Mouse (Mus musculus) liver, postnatal 0 days (tissue): ENCODE results near the gene Ppp3r1.

Experiments
- CTCF ChIP-seq: sonication (generic); IDR thresholded peaks from 2 replicates; pipeline ENCODE4 v1.5.1; 2016; ENCODE audit warnings: antibody characterized with exemption, low read depth
- EP300 ChIP-seq: IDR thresholded peaks from 2 replicates; pipeline ENCODE4 v1.6.1; 2016; ENCODE audit warnings: antibody characterized with exemption, low read depth, mild to moderate bottlenecking

DNA sequence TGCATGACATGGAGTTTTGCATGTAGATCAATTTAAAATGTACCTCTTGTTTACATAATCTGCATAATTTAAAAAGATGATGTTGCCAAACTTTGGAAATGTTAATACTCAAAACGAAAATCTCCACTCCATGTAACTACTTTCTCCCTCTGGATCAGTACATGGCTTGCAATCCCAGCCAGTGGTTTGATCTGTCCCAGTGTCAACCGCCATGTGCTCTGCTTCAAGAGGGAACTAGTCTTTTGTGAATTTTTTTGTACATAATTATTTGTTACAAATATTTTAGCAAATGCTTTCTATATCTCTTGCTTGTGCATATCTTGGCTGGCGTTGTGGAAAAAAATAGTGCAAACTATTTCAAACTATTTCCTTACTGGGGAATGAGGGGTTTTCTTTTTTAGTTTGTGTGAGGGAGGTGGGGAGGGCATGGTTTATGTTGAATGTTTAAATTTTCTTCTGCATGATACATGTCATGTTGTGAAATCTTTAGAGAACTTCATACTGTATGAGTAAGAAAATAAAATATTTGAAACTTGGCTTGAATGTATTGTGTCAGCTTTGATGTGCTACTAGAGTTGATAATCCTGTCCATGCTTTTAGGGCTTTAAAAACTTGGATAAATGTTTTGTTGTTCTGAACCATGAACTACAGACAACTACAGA, 40.9 kb downstream of the Ppp3r1 start:
- TF ChIP-seq EP300 (no peak), CTCF (no peak)
